Mouse (Mus musculus) hindbrain, embryonic 16.5 days (tissue): ENCODE measurements at regions not wholly inside any gene's neighbourhood (a gene's known extent, or its start where the extent isn't known, plus 50 kb on each side); places are given as distances from the start of the nearest gene placed in this dataset.

Source experiments
- ATAC-seq: fragments of 200-750 bp; cut with Nextera tagmentation; 2 replicates; pipeline ENCODE4 v1.8.0; 2017; ENCODE audit warnings: moderate TSS enrichment, moderate library complexity
- H3K27ac ChIP-seq: fragments of 300-500 bp; sonication (generic); 2 replicates; pipeline ENCODE4 v1.5.1; 2014; ENCODE audit warnings: low read depth, mild to moderate bottlenecking, control low read depth, low read length, moderate library complexity
- H3K27me3 ChIP-seq: fragments of 300-500 bp; sonication (generic); replicated peaks from 2 replicates; pipeline ENCODE4 v1.6.1; 2014; ENCODE audit warnings: low read length; ENCODE audit not compliant: control insufficient read depth, insufficient read depth
- H3K36me3 ChIP-seq: fragments of 300-500 bp; sonication (generic); 2 replicates; pipeline ENCODE4 v1.6.1; 2014; ENCODE audit warnings: mild to moderate bottlenecking, low read length, moderate library complexity, mixed read lengths; ENCODE audit not compliant: control insufficient read depth, insufficient read depth
- H3K4me1 ChIP-seq: fragments of 300-500 bp; sonication (generic); 2 replicates; pipeline ENCODE4 v1.6.1; 2014; ENCODE audit warnings: low read depth, low read length; ENCODE audit not compliant: control insufficient read depth, insufficient read depth
- H3K4me2 ChIP-seq: fragments of 300-500 bp; sonication (generic); 2 replicates; pipeline ENCODE4 v1.6.1; 2014; ENCODE audit warnings: mild to moderate bottlenecking, low read length, control low read depth, moderate library complexity
- H3K4me3 ChIP-seq: fragments of 300-500 bp; sonication (generic); 2 replicates; pipeline ENCODE4 v1.5.1; 2014; ENCODE audit warnings: mild to moderate bottlenecking, low read length, control low read depth, moderate library complexity
- H3K9ac ChIP-seq: fragments of 300-500 bp; sonication (generic); 2 replicates; pipeline ENCODE4 v1.6.1; 2014; ENCODE audit warnings: low read depth, mild to moderate bottlenecking, control low read depth, low read length, moderate library complexity
- H3K9me3 ChIP-seq: fragments of 300-500 bp; sonication (generic); 2 replicates; pipeline ENCODE4 v1.6.1; 2014; ENCODE audit warnings: mild to moderate bottlenecking, low read length, moderate library complexity; ENCODE audit not compliant: control insufficient read depth
- WGBS: fragments of 180-500 bp; shearing (Covaris S2); extraction: QIAGEN DNeasy Blood & Tissue Kit; methylation state at CpG from one replicate; pipeline ENCODE4 v1.1.7; 2014; 5-methylcytosine and 5-hydroxymethylcytosine counted together

DNA sequence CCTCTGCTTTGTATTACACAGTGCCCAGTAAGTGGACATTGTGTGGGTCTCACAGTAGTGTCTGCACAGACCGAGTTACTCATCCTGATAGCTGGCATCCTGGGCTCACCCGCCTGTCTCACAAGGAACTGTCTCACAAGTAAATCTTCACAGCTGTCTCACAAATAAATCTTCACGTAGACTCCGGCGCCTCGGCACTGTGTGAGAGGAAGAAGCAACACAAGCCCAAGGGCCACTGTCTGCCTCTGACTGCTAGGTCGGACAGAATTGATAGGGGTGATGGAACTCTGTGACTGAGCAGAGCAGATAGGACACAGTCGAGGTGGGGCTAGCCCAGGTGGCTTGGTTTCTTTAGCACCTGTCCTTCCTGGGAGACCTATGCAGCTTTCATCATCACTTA lies 136.2 kb upstream of the Thumpd2 start:
- Histone ChIP-seq H3K27me3 (no peaks in the 10 kb centered on the region), H3K9ac (no peak overlapping the region), H3K4me2 (no peak overlapping the region), H3K4me3 (no peak overlapping the region), H3K36me3 (no peaks in the 10 kb centered on the region), H3K4me1 (no peaks in the 10 kb centered on the region), H3K27ac (no peak overlapping the region), H3K9me3 (no peaks in the 10 kb centered on the region)
- ATAC-seq, result no peak
- 73% methylated on average over 8 of the region's 8 CpGs for WGBS

DNA sequence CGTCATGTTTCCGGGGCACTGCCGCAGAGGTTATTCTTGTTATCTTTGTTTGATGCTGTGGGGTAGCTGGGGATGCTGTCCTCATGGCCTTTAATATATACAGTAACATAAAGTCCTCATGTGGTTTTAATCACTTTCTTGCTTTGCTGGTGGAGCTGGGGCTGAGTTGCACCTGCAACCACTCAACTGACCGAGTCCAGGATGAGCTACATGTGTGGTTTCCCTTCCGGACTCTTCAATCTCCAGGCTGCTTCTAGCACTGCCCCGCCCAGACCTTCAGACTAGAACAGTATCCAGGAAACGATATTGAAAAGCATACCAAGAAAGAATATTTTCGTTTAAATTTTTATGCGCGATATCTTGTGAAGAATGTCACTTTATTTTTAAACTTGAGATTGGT lies 129.1 kb upstream of the Thumpd2 start:
- no peaks in the 10 kb centered on the region for H3K9me3 ChIP-seq
- no peak overlapping the region for H3K9ac ChIP-seq
- no peak overlapping the region for H3K27ac ChIP-seq
- H3K36me3 ChIP-seq, result no peaks in the 10 kb centered on the region
- H3K27me3 ChIP-seq, result no peaks in the 10 kb centered on the region
- no peak overlapping the region for H3K4me2 ChIP-seq
- no peak overlapping the region for H3K4me3 ChIP-seq
- no peak for ATAC-seq
- no peaks in the 10 kb centered on the region for H3K4me1 ChIP-seq
- 81% methylated on average over 10 of the region's 10 CpGs for WGBS

DNA sequence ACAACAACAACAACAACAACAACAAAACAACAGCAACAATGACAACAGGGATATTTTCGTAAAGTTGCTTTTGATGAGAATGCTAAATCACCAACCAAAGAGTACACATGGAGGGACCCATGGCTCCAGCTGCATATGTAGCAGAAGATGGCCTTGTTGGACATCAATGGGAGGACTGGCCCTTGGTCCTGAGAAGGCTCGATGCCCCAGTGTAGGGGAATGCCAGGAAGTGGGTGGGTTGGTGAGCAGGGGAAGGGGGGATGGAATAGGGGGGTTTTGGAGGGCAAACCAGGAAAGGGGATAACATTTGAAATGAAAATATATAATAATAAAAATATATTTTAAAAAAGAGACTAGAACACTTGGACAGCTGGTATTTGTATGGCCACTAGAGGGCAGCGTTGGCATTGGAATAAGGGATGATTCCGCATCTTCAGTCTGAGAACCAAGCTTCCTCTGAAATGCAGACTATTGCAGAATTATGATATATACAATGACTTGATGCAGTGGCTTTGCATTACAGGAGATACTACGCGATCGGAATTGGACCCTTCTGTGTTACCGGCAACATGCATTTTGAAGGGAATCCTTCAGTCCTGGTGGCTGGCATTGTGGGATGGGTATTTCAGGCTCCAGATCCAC lies 128.5 kb upstream of the Thumpd2 start:
- 37% methylated on average over 8 of the region's 8 CpGs for WGBS
- Histone ChIP-seq H3K36me3 (no peaks in the 10 kb centered on the region), H3K9me3 (no peaks in the 10 kb centered on the region), H3K4me1 (no peaks in the 10 kb centered on the region), H3K27me3 (no peaks in the 10 kb centered on the region), H3K9ac (no peak overlapping the region), H3K27ac (no peak overlapping the region), H3K4me3 (no peak overlapping the region), H3K4me2 (0 out of 2 replicates have a peak overlapping the region, but pooled peaks have one; percentile 28)
- peak; percentile 67 for ATAC-seq

DNA sequence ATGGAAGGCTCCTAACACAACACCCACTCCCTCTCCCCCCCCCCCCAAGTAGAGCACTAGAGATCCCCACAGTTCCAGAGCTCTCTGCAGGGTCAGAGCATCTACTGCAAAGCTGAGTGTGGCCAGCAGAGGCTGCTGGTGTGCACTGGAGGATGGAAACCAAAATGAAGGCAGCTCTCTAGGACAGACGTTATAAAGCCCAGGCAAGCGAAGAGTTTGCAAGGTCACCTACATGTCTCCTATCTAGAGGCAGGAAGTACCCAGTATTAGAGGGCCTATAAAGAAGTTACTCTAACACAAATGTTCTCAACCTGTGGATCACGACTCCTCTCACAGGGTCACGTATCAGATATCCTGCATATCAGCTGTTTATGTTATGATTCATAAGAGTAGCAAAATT lies 125.1 kb upstream of the Thumpd2 start:
- H3K9ac ChIP-seq, result no peak overlapping the region
- no peaks in the 10 kb centered on the region for H3K27me3 ChIP-seq
- no peak overlapping the region for H3K27ac ChIP-seq
- no peak overlapping the region for H3K4me3 ChIP-seq
- H3K4me1 ChIP-seq, result no peaks in the 10 kb centered on the region
- no peaks in the 10 kb centered on the region for H3K36me3 ChIP-seq
- ATAC-seq, result peak; percentile 34; the same call in 1 of the 2 replicates
- H3K4me2 ChIP-seq, result no peak overlapping the region
- 58% methylated on average over 4 of the region's 4 CpGs for WGBS
- no peaks in the 10 kb centered on the region for H3K9me3 ChIP-seq

DNA sequence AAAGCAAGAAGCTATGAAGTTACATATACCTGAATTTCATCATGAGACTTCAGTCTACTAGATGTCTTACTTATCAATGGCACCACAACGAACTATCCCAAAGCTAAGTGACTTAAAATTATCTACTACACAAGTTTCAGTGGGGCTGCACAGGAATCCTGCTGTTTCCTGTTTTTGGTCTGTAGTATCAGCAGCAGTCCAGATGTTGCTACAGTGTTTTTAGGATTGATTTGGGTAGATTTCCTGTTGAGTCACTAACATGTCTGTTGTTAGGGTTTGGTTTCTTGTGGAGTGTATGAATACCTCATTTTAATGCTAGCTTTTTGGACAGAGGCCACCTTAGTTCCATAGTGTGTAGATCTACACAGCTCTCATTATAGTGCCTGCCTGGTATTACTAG lies 120.8 kb upstream of the Thumpd2 start:
- WGBS, result 88% methylated on average over 1 of the region's 1 CpGs
- Histone ChIP-seq H3K27ac (no peak overlapping the region), H3K4me2 (no peak overlapping the region), H3K27me3 (no peaks in the 10 kb centered on the region), H3K4me1 (no peaks in the 10 kb centered on the region), H3K4me3 (no peak overlapping the region), H3K9me3 (no peaks in the 10 kb centered on the region), H3K9ac (no peak overlapping the region), H3K36me3 (no peaks in the 10 kb centered on the region)
- ATAC-seq, result no peak

DNA sequence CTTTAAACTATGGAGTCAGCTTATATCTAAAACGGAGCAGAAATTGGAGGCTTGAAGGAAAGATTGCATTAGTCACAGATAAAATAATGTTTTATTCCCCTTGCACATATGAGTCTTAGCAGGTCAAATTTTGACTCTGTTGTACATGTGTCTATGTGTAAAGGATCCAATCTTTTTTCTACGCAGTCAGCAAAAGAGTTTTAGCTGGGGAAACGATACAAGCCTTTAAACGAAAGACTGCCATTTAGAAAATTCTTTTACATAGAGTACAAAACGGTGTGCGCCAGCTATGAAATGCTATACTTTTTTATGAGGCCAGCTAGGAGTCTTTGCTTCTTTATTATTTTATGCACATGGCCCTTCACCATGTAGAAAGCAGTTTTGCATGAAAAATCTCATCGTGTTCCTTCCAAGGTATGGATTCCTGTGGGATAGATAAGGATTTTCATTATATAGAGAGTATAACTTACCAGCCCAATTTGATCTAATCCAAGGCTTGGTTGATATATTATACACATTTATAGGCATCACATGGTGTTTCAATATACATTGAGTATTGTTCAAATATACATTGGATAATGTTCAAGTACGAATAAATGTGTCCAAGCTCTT lies 116.0 kb upstream of the Thumpd2 start:
- 90% methylated on average over 8 of the region's 8 CpGs for WGBS

DNA sequence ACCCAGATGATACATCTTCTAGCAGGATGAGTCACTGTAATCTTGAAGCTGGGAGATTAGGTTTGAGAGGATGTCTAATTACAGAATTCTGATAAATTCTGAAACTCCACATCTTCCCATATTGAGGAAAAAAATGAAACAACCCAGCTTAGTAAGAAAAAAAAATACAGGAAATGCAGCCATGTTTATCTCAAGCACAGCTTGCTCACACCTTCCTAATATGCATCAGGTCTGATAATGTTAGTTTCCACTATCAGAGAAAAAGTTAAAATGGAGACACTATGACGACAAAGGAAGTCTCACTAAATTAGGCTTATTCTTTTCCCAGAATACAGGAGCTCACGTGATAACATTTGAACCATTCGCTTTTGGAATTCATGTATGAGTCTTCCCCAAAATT lies 111.4 kb upstream of the Thumpd2 start:
- H3K9me3 ChIP-seq, result no peaks in the 10 kb centered on the region
- H3K27me3 ChIP-seq, result no peaks in the 10 kb centered on the region
- no peaks in the 10 kb centered on the region for H3K36me3 ChIP-seq
- no peak overlapping the region for H3K27ac ChIP-seq
- H3K4me1 ChIP-seq, result no peaks in the 10 kb centered on the region
- 90% methylated on average over 3 of the region's 3 CpGs for WGBS
- H3K4me3 ChIP-seq, result no peak overlapping the region
- ATAC-seq, result no peak
- no peak overlapping the region for H3K4me2 ChIP-seq
- no peak overlapping the region for H3K9ac ChIP-seq

More for the DNA sequence above, 116.0 kb upstream of the Thumpd2 start:
- H3K36me3 ChIP-seq, result no peaks in the 10 kb centered on the region
- no peaks in the 10 kb centered on the region for H3K4me1 ChIP-seq
- no peak overlapping the region for H3K4me2 ChIP-seq
- ATAC-seq, result no peak
- no peak overlapping the region for H3K27ac ChIP-seq
- H3K27me3 ChIP-seq, result no peaks in the 10 kb centered on the region
- no peak overlapping the region for H3K4me3 ChIP-seq
- H3K9me3 ChIP-seq, result no peaks in the 10 kb centered on the region
- no peak overlapping the region for H3K9ac ChIP-seq

DNA sequence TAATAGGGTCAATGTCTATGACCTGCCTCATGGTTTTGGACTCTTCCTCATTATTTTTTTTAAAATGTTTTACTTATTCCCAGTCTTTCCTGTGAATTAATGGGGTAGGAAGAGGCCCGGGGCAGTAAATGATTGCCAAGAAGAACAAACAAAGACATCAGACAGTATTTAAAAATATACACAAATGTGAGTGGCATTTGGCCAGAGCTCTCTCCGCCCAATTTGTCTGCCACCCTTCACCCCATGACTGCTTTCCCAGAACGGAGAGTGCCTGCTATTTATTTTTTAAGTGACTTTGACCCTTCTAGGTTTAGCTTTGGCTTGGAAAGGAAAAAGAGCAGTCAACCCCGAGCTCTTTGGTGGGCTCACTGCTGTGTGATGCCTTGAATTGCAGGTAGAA lies 111.0 kb upstream of the Thumpd2 start:
- H3K4me3 ChIP-seq, result no peak overlapping the region
- ATAC-seq, result no peak
- WGBS, result 73% methylated on average over 4 of the region's 4 CpGs

DNA sequence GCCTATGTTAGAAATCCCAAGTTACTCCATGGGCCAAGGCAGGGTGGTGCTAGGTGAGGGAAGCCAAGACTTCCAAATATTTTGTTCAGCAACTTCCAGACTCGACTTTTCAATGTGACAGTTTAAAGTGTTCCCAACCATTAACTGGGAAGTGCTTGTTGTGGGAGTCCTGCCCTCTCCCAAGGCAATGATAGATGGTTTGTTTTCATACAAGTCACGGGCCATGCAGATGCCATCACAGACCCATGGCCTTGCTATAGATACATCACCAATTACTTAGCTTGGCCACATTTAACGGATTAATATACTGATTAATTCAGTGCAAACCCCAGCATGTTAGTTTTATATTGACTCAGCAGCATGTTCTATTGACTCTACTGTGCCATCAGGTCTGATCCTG lies 108.1 kb upstream of the Thumpd2 start:
- no peaks in the 10 kb centered on the region for H3K36me3 ChIP-seq
- H3K4me2 ChIP-seq, result no peak overlapping the region
- H3K4me3 ChIP-seq, result no peak overlapping the region
- no peak for ATAC-seq
- 91% methylated on average over 3 of the region's 3 CpGs for WGBS
- H3K9ac ChIP-seq, result no peak overlapping the region
- no peaks in the 10 kb centered on the region for H3K4me1 ChIP-seq
- no peak overlapping the region for H3K27ac ChIP-seq
- no peaks in the 10 kb centered on the region for H3K9me3 ChIP-seq
- H3K27me3 ChIP-seq, result no peaks in the 10 kb centered on the region

More for the DNA sequence above, 111.0 kb upstream of the Thumpd2 start:
- Histone ChIP-seq H3K9me3 (no peaks in the 10 kb centered on the region), H3K36me3 (no peaks in the 10 kb centered on the region), H3K27me3 (no peaks in the 10 kb centered on the region), H3K4me1 (no peaks in the 10 kb centered on the region), H3K4me2 (no peak overlapping the region), H3K27ac (no peak overlapping the region), H3K9ac (no peak overlapping the region)
